Comparison of ENCODE assay signal across 15 mouse cellular contexts in the genomic region with DNA sequence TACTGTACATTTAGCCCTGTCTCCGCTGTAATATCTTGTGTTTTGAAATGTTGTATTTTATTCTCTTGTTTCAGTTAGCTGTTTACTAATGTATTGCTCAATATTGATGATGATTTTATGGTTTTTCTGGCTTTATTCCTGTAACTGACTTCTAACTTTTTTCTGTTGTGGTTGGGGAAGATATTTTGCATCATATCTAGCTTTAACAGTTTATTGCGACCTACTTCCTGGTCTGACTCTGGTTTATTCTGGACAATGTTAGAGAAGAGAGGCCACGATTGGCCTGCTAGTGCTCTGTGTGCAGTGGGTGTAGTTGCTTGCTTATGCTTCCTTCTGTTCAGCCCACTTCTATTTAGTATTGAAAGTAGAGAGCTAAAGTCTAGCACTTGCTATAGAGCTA.
A peak's percentile ranks its signal among the peaks of the same experiment; 100 is the strongest.
DNase-seq lines count a peak whose midpoint lies in the region; ATAC-seq and TF ChIP-seq lines count a peak whose summit lies in the region.
"Had no signal": no experiment of that assay in that cellular context is flagged by ENCODE, and none has a peak within 500 bp of the region (broad histone marks: within the 10 kb centered on the region; RNA-seq: fewer than 3 reads in every experiment).

No protein-coding gene starts in this region.

- TF ChIP-seq CTCF in liver, embryonic 14.5 days (IDR thresholded peaks at IDR 0.05; ENCODE audit: low read depth) = no peak
- TF ChIP-seq CTCF in liver, postnatal 0 days (IDR thresholded peaks at IDR 0.05; ENCODE audit: low read depth) = no peak

- no peaks in the 10 kb centered on the region for H3K36me3 ChIP-seq in liver, embryonic 14.5 days (replicated peaks; ENCODE audit: control insufficient read depth, insufficient read depth, low read depth)
- H3K36me3 ChIP-seq in liver, postnatal 0 days (replicated peaks; ENCODE audit: insufficient read depth, low read length) = no peaks in the 10 kb centered on the region
- no peaks in the 10 kb centered on the region for H3K36me3 ChIP-seq in stomach, embryonic 15.5 days
- H3K36me3 ChIP-seq: heart, embryonic 15.5 days; midbrain, embryonic 15.5 days had no signal

- peak overlapping the region; percentile 31 for H3K4me2 ChIP-seq in liver, embryonic 14.5 days (ENCODE audit: low read depth)
- peak overlapping the region; percentile 18; the same call in 1 of the 2 replicates for H3K4me2 ChIP-seq in liver, postnatal 0 days (ENCODE audit: low read depth, low read length)
- no peak overlapping the region for H3K4me2 ChIP-seq in stomach, embryonic 15.5 days
- H3K4me2 ChIP-seq: heart, embryonic 15.5 days; midbrain, embryonic 15.5 days had no signal

- DNase-seq in liver, embryonic 14.5 days (ENCODE audit: low read depth in 3 of 3, low spot score in 3 of 3) = no peak
- DNase-seq in liver (no peak), adipocyte (ENCODE audit: low spot score) (peak; percentile 61)
- no peak for DNase-seq in liver, postnatal 0 days
- DNase-seq in heart, postnatal 14 days = no peak
- no peak for DNase-seq in urinary bladder, postnatal 4 days (ENCODE audit: low spot score in 2 of 2)
- no peak for DNase-seq in gastrocnemius, postnatal 14 days
- DNase-seq: cerebellum, adult 9-11 months; heart, adult 11 months; kidney, postnatal 14 days; left cerebral cortex, postnatal 4 days had no signal

- H3K9ac ChIP-seq in liver, embryonic 14.5 days (replicated peaks) = no peak overlapping the region
- no peak overlapping the region for H3K9ac ChIP-seq in liver, postnatal 0 days (replicated peaks)
- H3K9ac ChIP-seq in stomach, embryonic 15.5 days = no peak overlapping the region
- H3K9ac ChIP-seq: heart, embryonic 15.5 days; midbrain, embryonic 15.5 days had no signal

- peaks cover 18 to 25% of the 10 kb centered on the region in 2 experiments for H3K4me1 ChIP-seq in liver, embryonic 14.5 days (replicated peaks; ENCODE audit: control insufficient read depth in 2 of 2, insufficient read depth in 2 of 2, low read length in 1 of 2)
- peaks cover 10% of the 10 kb centered on the region for H3K4me1 ChIP-seq in liver, postnatal 0 days (ENCODE audit: insufficient read depth)
- H3K4me1 ChIP-seq in stomach, embryonic 15.5 days = no peaks in the 10 kb centered on the region
- H3K4me1 ChIP-seq: embryonic facial prominence, embryonic 10.5 days; midbrain, embryonic 15.5 days had no signal

- no peak for ATAC-seq in liver, embryonic 14.5 days (ENCODE audit: insufficient read depth)
- ATAC-seq in liver, postnatal 0 days = peak; percentile 51; the same call in 1 of the 2 replicates
- no peak; the same call in 1 of the 2 replicates for ATAC-seq in stomach, embryonic 15.5 days (ENCODE audit: insufficient read depth, low FRiP score, low read depth)
- ATAC-seq: midbrain, embryonic 15.5 days had no signal

- intact Hi-C loops in heart, postnatal 14 days (cut with DNase I) = no loop called here
- intact Hi-C loops in gastrocnemius, postnatal 14 days (cut with DNase I; ENCODE audit: low total_unique reads) = no loop called here

- no peaks in the 10 kb centered on the region for H3K9me3 ChIP-seq in liver, embryonic 14.5 days (ENCODE audit: control insufficient read depth, low read length)
- no peaks in the 10 kb centered on the region for H3K9me3 ChIP-seq in liver, postnatal 0 days (ENCODE audit: low read length)
- H3K9me3 ChIP-seq in stomach, embryonic 15.5 days = no peaks in the 10 kb centered on the region
- H3K9me3 ChIP-seq: embryonic facial prominence, embryonic 10.5 days; heart, embryonic 15.5 days; midbrain, embryonic 15.5 days had no signal

- H3K27ac ChIP-seq in liver, embryonic 14.5 days = no peak overlapping the region
- no peak overlapping the region for H3K27ac ChIP-seq in liver, postnatal 0 days (ENCODE audit: low read depth)
- peak overlapping the region; percentile 52; the same call in 1 of the 2 replicates for H3K27ac ChIP-seq in stomach, embryonic 15.5 days
- H3K27ac ChIP-seq: embryonic facial prominence, embryonic 10.5 days; midbrain, embryonic 15.5 days had no signal

- no peak overlapping the region for H3K4me3 ChIP-seq in liver, embryonic 14.5 days (ENCODE audit: insufficient read depth in 1 of 2, low read depth in 2 of 2, low read length in 2 of 2)
- no peak overlapping the region for H3K4me3 ChIP-seq in liver, postnatal 0 days (ENCODE audit: low read depth, low read length)
- H3K4me3 ChIP-seq in stomach, embryonic 15.5 days (replicated peaks) = no peak overlapping the region
- H3K4me3 ChIP-seq: embryonic facial prominence, embryonic 10.5 days; heart, embryonic 15.5 days; midbrain, embryonic 15.5 days had no signal

- no peak for TF ChIP-seq EP300 in liver, embryonic 14.5 days (IDR thresholded peaks at IDR 0.05; ENCODE audit: low read depth)
- TF ChIP-seq EP300 in liver, postnatal 0 days (IDR thresholded peaks at IDR 0.05; ENCODE audit: low read depth) = peak; percentile 46; the same call in 1 of the 2 replicates

- no peaks in the 10 kb centered on the region for H3K27me3 ChIP-seq in liver, embryonic 14.5 days (ENCODE audit: control insufficient read depth, insufficient read depth, low read length)
- no peaks in the 10 kb centered on the region for H3K27me3 ChIP-seq in liver, postnatal 0 days (ENCODE audit: insufficient read depth, low read length)
- no peaks in the 10 kb centered on the region for H3K27me3 ChIP-seq in stomach, embryonic 15.5 days (replicated peaks)
- H3K27me3 ChIP-seq: heart, embryonic 15.5 days; midbrain, embryonic 15.5 days had no signal

- 36% methylated on average over 3 of the region's 3 CpGs for WGBS in liver, embryonic 14.5 days (ENCODE audit: insufficient replicate concordance)
- 47% methylated on average over 3 of the region's 3 CpGs for WGBS in liver, postnatal 0 days (ENCODE audit: insufficient replicate concordance)
- 47% methylated on average over 3 of the region's 3 CpGs for WGBS in stomach, embryonic 15.5 days
